Mouse (Mus musculus): ENCODE data around the gene Ddt.
"Not testable (repeated sequence)": the region's sequence is repeated elsewhere in the genome, so short reads cannot be mapped to it uniquely, and the experiment has no call there.

The Ddt gene

GRCm38 (mm10) chr10:75767756-75768155 lies 5.5 kb downstream of the Ddt start:
- not testable (repeated sequence) for DNase-seq (ENCODE audit: low spot score)

GRCm38 (mm10) chr10:75766856-75767255 lies 6.4 kb downstream of the Ddt start:
- no peak for DNase-seq (ENCODE audit: low spot score)

- DNase-seq (ENCODE audit: low spot score): peak; percentile 87
These were observed 8.4 kb downstream of the Ddt start for GRCm38 (mm10) chr10:75764519-75765473.

- peak; percentile 99 for DNase-seq (ENCODE audit: low spot score)
These were observed 9.3 kb downstream of the Ddt start, which contains the start of gene Cabin1 for GRCm38 (mm10) chr10:75763682-75764518. Gene Cabin1 (minus strand): TSS chr10:75764341.

- no peak for DNase-seq (ENCODE audit: low spot score)
These were observed 10.8 kb downstream of the Ddt start for GRCm38 (mm10) chr10:75762413-75762812.

GRCm38 (mm10) chr10:75760311-75760710 lies 12.9 kb downstream of the Ddt start:
- DNase-seq (ENCODE audit: low spot score): no peak

- no peak for DNase-seq (ENCODE audit: low spot score)
These were observed 16.5 kb downstream of the Ddt start for GRCm38 (mm10) chr10:75756719-75757118.

- peak; percentile 75 for DNase-seq (ENCODE audit: low spot score)
These were observed 29.2 kb downstream of the Ddt start for GRCm38 (mm10) chr10:75744017-75744416.

GRCm38 (mm10) chr10:75743369-75743768 lies 29.8 kb downstream of the Ddt start:
- no peak for DNase-seq (ENCODE audit: low spot score)

- DNase-seq (ENCODE audit: low spot score): no peak
These were observed 32.3 kb downstream of the Ddt start for GRCm38 (mm10) chr10:75740866-75741265.

- no peak for DNase-seq (ENCODE audit: low spot score)
These were observed 47.8 kb downstream of the Ddt start for GRCm38 (mm10) chr10:75725449-75725848.
